Mouse (Mus musculus): ENCODE results near the gene Syt16. TPM values are rescaled to one million over a fixed set of nuclear protein-coding genes. Genes with fewer than 3 reads are reported as not detected.

Syt16 gene
- polyA plus RNA-seq, 1 experiment from 2014 or later, result 66.8 TPM

DNA sequence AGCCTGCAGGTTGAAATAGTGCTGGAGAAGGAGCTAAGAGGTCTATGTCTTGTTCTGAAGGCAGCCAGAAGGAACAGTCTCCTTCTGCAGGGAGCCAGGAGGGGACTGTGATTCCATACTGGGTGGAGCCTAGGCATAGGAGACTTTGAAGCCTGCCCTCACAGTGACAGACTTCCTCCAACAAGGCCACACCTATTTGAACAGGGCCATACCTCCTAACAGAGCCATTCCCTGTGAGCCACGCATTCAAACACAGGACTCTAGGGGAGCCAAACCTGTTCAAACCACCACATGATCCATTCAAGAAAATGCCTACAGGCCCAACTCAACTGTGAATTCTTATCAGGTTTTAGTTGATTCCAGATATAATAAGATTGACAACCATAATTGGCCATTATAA is 130.8 kb downstream of the Syt16 start:
- H3K4me1 ChIP-seq, result peaks cover 10% of the 10 kb centered on the region
- 76% methylated on average over 1 of the region's 1 CpGs for WGBS
- H3K9me3 ChIP-seq, result peaks cover 12% of the 10 kb centered on the region
- no peak overlapping the region for H3K4me3 ChIP-seq
- no peak overlapping the region for H3K4me2 ChIP-seq (replicated peaks)
- no peak overlapping the region for H3K9ac ChIP-seq (replicated peaks)
- no peaks in the 10 kb centered on the region for H3K36me3 ChIP-seq
- no peaks in the 10 kb centered on the region for H3K27me3 ChIP-seq
- ATAC-seq (replicated peaks), result no peak
- no peak overlapping the region for H3K27ac ChIP-seq (replicated peaks)

DNA sequence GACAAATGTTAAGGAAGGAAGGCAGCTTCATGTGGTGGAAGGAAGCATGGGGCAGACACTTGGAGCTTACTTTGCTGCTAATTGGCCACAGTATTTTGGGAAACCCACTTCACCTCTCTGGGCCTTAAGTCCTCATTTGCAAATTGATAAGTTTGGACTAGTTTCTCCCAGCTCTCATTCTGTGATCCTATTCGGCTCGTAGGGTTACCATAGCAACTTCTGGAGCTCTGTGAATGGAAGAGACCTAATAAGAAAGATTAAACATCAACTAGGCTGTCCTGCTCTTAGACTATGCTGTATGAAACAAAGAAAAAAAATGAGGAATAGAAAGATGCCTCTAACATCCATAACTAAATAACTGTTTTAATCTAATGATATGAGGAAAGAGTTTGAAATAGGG is 134.3 kb downstream of the Syt16 start:
- peak; percentile 46; the same call in 1 of the 2 replicates for ATAC-seq (replicated peaks)
- 0% methylated on average over 2 of the region's 2 CpGs for WGBS
- no peaks in the 10 kb centered on the region for H3K36me3 ChIP-seq
- H3K4me2 ChIP-seq (replicated peaks), result no peak overlapping the region
- peaks cover 10% of the 10 kb centered on the region for H3K4me1 ChIP-seq
- H3K27me3 ChIP-seq, result no peaks in the 10 kb centered on the region
- H3K9me3 ChIP-seq, result no peaks in the 10 kb centered on the region
- no peak overlapping the region for H3K9ac ChIP-seq (replicated peaks)
- no peak overlapping the region; the same call in 1 of the 2 replicates for H3K27ac ChIP-seq (replicated peaks)
- no peak overlapping the region for H3K4me3 ChIP-seq

GRCm38 (mm10) chr12:74142147-74142546 is 144.7 kb downstream of the Syt16 start:
- no peaks in the 10 kb centered on the region for H3K27me3 ChIP-seq
- no peak overlapping the region for H3K9ac ChIP-seq (replicated peaks)
- no peak for ATAC-seq (replicated peaks)
- H3K9me3 ChIP-seq, result no peaks in the 10 kb centered on the region
- no peaks in the 10 kb centered on the region for H3K4me1 ChIP-seq
- no peaks in the 10 kb centered on the region for H3K36me3 ChIP-seq
- H3K4me3 ChIP-seq, result no peak overlapping the region
- 70% methylated on average over 7 of the region's 7 CpGs for WGBS
- H3K4me2 ChIP-seq (replicated peaks), result no peak overlapping the region
- 0 out of 2 replicates have a peak overlapping the region, but pooled peaks have one; percentile 9 for H3K27ac ChIP-seq (replicated peaks)

DNA sequence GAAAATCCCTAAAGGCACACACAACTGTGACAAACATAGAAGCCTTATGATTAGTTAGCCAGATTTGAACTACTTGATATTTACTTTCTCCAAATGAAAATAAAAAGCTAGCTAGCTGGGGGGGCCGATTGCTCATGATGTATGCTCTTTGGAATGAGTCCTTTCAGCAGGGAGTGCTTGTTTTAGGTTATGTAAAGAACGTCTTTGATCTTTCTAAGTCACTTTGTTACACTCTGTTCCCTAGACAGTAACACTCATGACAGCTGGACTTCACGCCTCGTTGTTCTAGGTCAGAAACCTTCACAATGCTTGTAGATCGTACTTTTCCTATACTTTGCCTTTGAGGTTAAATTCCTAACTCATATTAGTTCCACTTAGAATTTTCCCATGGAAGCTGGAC is 146.9 kb downstream of the Syt16 start:
- H3K36me3 ChIP-seq, result no peaks in the 10 kb centered on the region

GRCm38 (mm10) chr12:74160791-74161190 is 163.3 kb downstream of the Syt16 start:
- 65% methylated on average over 3 of the region's 3 CpGs for WGBS
- no peak for ATAC-seq (replicated peaks)
- Histone ChIP-seq H3K9me3 (no peaks in the 10 kb centered on the region), H3K4me3 (no peak overlapping the region), H3K27ac (replicated peaks) (no peak overlapping the region), H3K4me2 (replicated peaks) (no peak overlapping the region), H3K36me3 (no peaks in the 10 kb centered on the region), H3K9ac (replicated peaks) (no peak overlapping the region), H3K4me1 (no peaks in the 10 kb centered on the region; the same call in 1 of the 2 replicates), H3K27me3 (no peaks in the 10 kb centered on the region)

More for the DNA sequence above, 146.9 kb downstream of the Syt16 start:
- Histone ChIP-seq H3K9ac (replicated peaks) (no peak overlapping the region), H3K4me2 (replicated peaks) (no peak overlapping the region), H3K27ac (replicated peaks) (no peak overlapping the region), H3K4me3 (no peak overlapping the region), H3K9me3 (no peaks in the 10 kb centered on the region), H3K27me3 (no peaks in the 10 kb centered on the region), H3K4me1 (no peaks in the 10 kb centered on the region)
- WGBS, result 64% methylated on average over 5 of the region's 5 CpGs
- ATAC-seq (replicated peaks), result no peak

DNA sequence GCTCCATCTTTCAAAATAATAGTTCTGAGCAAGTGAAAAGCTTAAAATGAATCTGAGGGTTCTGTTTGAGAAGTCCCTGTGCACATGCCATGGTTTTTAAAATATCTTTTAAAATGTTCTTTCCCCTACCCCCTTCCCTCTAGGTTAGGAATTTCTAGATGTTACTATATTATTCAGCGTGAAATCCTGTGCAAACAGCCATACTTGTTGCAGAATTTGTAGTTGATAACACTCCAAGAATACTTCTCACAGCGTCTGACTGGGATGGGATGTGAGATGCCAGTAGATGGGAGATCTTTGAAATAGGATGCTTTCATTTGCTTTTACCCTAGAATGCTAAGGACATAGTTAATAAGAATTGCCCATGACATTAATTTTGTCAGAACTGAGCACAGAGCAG is 165.6 kb downstream of the Syt16 start:
- no peak for ATAC-seq (replicated peaks)
- Histone ChIP-seq H3K9ac (replicated peaks) (no peak overlapping the region), H3K4me1 (no peaks in the 10 kb centered on the region; the same call in 1 of the 2 replicates), H3K4me3 (no peak overlapping the region), H3K36me3 (no peaks in the 10 kb centered on the region), H3K27me3 (no peaks in the 10 kb centered on the region), H3K9me3 (no peaks in the 10 kb centered on the region), H3K27ac (replicated peaks) (peak overlapping the region; percentile 57; the same call in 1 of the 2 replicates), H3K4me2 (replicated peaks) (no peak overlapping the region)
- 73% methylated on average over 2 of the region's 2 CpGs for WGBS

- no peak overlapping the region for H3K4me2 ChIP-seq (replicated peaks)
- no peaks in the 10 kb centered on the region for H3K36me3 ChIP-seq
- no peaks in the 10 kb centered on the region for H3K9me3 ChIP-seq
- ATAC-seq (replicated peaks), result no peak; the same call in 1 of the 2 replicates
- no peak overlapping the region for H3K27ac ChIP-seq (replicated peaks)
- H3K9ac ChIP-seq (replicated peaks), result no peak overlapping the region
- H3K4me3 ChIP-seq, result no peak overlapping the region
- no peaks in the 10 kb centered on the region for H3K27me3 ChIP-seq
- H3K4me1 ChIP-seq, result peaks cover 21% of the 10 kb centered on the region
- 73% methylated on average over 1 of the region's 1 CpGs for WGBS
Measured at GRCm38 (mm10) chr12:74171257-74171656, 173.8 kb downstream of the Syt16 start.

DNA sequence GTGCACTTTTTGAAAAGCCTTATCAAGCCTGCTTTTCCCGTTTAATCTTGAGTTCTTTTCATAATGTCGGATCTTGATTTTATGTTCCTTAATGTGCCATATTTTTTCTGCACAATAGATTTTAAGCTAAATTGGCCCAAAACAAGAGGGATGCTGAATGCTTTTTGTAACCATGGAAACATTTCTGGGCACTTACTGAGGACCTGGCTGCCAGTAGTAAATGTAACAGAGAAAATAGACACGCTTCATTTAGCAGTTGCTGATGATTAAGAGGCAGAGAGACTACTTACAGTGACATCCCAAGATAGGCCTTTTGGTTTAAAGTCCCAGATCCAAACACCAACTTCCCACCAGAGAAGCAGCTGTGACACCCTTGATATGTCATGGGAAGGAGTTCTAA is 176.4 kb downstream of the Syt16 start:
- Histone ChIP-seq H3K4me3 (no peak overlapping the region), H3K36me3 (no peaks in the 10 kb centered on the region), H3K4me2 (replicated peaks) (no peak overlapping the region), H3K9me3 (no peaks in the 10 kb centered on the region), H3K27ac (replicated peaks) (peak overlapping the region; percentile 74), H3K9ac (replicated peaks) (no peak overlapping the region), H3K4me1 (peaks cover 21% of the 10 kb centered on the region), H3K27me3 (no peaks in the 10 kb centered on the region)
- WGBS, result 6% methylated on average over 3 of the region's 3 CpGs
- peak; percentile 57; the same call in 1 of the 2 replicates for ATAC-seq (replicated peaks)

GRCm38 (mm10) chr12:74184596-74184995 is 187.1 kb downstream of the Syt16 start:
- peaks cover 5% of the 10 kb centered on the region; the same call in 1 of the 2 replicates for H3K4me1 ChIP-seq
- H3K9ac ChIP-seq (replicated peaks), result no peak overlapping the region
- 72% methylated on average over 17 of the region's 17 CpGs for WGBS
- H3K27ac ChIP-seq (replicated peaks), result no peak overlapping the region
- ATAC-seq (replicated peaks), result no peak
- no peak overlapping the region for H3K4me2 ChIP-seq (replicated peaks)
- no peaks in the 10 kb centered on the region for H3K27me3 ChIP-seq
- H3K36me3 ChIP-seq, result no peaks in the 10 kb centered on the region
- H3K9me3 ChIP-seq, result no peaks in the 10 kb centered on the region
- H3K4me3 ChIP-seq, result no peak overlapping the region

DNA sequence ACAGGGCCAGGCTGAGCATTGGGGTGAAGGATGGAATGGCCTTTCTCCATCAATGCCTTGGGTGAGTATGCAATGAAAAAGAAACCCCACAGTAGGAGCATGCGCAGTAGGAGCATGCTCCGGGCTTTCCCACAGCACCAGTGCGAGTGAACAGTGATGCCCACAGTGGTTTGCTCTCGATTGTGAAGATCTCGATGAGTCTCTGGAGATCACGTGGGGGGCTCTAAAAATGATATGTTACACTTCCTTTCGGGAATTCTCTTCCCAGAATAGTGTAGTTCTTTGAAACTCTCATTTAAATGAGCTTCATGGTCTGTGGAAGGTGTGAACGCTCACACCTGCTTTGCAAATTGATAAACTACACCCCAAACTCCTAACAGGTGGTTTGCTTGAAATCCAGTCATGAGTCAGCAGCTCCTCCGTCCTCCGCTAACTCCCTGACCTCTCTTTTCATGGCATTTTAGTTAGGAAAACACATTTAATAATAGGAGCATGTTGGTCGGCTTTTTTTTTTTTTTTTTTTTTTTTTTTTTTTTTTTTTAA is 190.9 kb downstream of the Syt16 start:
- no peaks in the 10 kb centered on the region for H3K9me3 ChIP-seq
- no peaks in the 10 kb centered on the region for H3K27me3 ChIP-seq
- peaks cover 5% of the 10 kb centered on the region; the same call in 1 of the 2 replicates for H3K4me1 ChIP-seq
- H3K4me3 ChIP-seq, result no peak overlapping the region
- ATAC-seq (replicated peaks), result no peak
- no peak overlapping the region for H3K27ac ChIP-seq (replicated peaks)
- H3K36me3 ChIP-seq, result no peaks in the 10 kb centered on the region
- WGBS, result 78% methylated on average over 11 of the region's 11 CpGs
- H3K9ac ChIP-seq (replicated peaks), result no peak overlapping the region
- H3K4me2 ChIP-seq (replicated peaks), result no peak overlapping the region

GRCm38 (mm10) chr12:74188815-74189214 is 191.4 kb downstream of the Syt16 start:
- Histone ChIP-seq H3K27me3 (no peaks in the 10 kb centered on the region), H3K36me3 (no peaks in the 10 kb centered on the region), H3K9ac (replicated peaks) (no peak overlapping the region), H3K4me1 (peaks cover 5% of the 10 kb centered on the region; the same call in 1 of the 2 replicates), H3K4me2 (replicated peaks) (no peak overlapping the region), H3K4me3 (no peak overlapping the region), H3K9me3 (no peaks in the 10 kb centered on the region), H3K27ac (replicated peaks) (no peak overlapping the region)
- ATAC-seq (replicated peaks), result peak; percentile 81; the same call in 1 of the 2 replicates
- 34% methylated on average over 7 of the region's 7 CpGs for WGBS

- H3K9me3 ChIP-seq, result no peaks in the 10 kb centered on the region
- no peak overlapping the region for H3K4me3 ChIP-seq
- 90% methylated on average over 4 of the region's 4 CpGs for WGBS
- no peak overlapping the region for H3K4me2 ChIP-seq (replicated peaks)
- no peak overlapping the region for H3K9ac ChIP-seq (replicated peaks)
- no peak overlapping the region for H3K27ac ChIP-seq (replicated peaks)
- ATAC-seq (replicated peaks), result no peak
- no peaks in the 10 kb centered on the region for H3K27me3 ChIP-seq
- peaks cover 5% of the 10 kb centered on the region; the same call in 1 of the 2 replicates for H3K4me1 ChIP-seq
- no peaks in the 10 kb centered on the region for H3K36me3 ChIP-seq
Measured at GRCm38 (mm10) chr12:74189840-74190239, 192.4 kb downstream of the Syt16 start.

DNA sequence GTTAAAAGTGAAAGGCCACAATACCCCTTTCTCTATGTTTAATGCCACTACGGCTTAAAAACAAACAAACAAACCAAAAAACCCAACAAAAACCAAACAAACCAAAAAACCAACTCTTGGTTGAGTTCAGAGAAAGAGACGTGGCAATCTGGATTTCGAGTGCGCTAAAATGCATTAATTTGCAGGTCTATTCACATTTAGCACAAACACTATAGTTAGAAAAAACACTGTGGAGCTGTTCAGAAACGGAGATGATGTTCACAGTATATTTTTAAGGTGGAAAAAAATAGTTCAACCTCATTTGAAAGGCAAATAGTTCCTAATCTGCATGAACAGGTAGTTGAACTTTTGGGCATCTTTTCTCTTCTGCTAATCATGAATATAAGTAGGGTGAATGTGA is 192.8 kb downstream of the Syt16 start:
- ATAC-seq (replicated peaks), result no peak
- no peaks in the 10 kb centered on the region for H3K36me3 ChIP-seq
- 82% methylated on average over 5 of the region's 5 CpGs for WGBS
- no peaks in the 10 kb centered on the region for H3K9me3 ChIP-seq
- H3K9ac ChIP-seq (replicated peaks), result no peak overlapping the region
- H3K27me3 ChIP-seq, result no peaks in the 10 kb centered on the region
- no peak overlapping the region for H3K4me2 ChIP-seq (replicated peaks)
- H3K4me1 ChIP-seq, result peaks cover 5% of the 10 kb centered on the region; the same call in 1 of the 2 replicates
- H3K4me3 ChIP-seq, result no peak overlapping the region
- H3K27ac ChIP-seq (replicated peaks), result no peak overlapping the region
